Mouse (Mus musculus) stomach, postnatal 0 days (tissue): Measurements from ENCODE around the gene Prpf40a. TPM values are rescaled to one million over a fixed set of nuclear protein-coding genes. Genes with fewer than 3 reads are reported as not detected.

Source experiments
- ATAC-seq: fragments of 200-750 bp; cut with Nextera tagmentation; 2 replicates; pipeline ENCODE4 v1.8.0; 2017; ENCODE audit not compliant: low FRiP score, low TSS enrichment
- DNase-seq: peaks from one replicate; pipeline ENCODE4 v3.0.0-alpha.2; 2016; ENCODE audit warnings: low spot score
- H3K27ac ChIP-seq: fragments of 300-500 bp; sonication (generic); replicated peaks from 2 replicates; pipeline ENCODE4 v1.5.1; 2014; ENCODE audit warnings: mild to moderate bottlenecking, control low read depth
- H3K27me3 ChIP-seq: fragments of 300-500 bp; sonication (generic); 2 replicates; pipeline ENCODE4 v1.6.1; 2014; ENCODE audit warnings: low read length; ENCODE audit not compliant: control insufficient read depth, insufficient read depth
- H3K36me3 ChIP-seq: fragments of 300-500 bp; sonication (generic); 2 replicates; pipeline ENCODE4 v1.6.1; 2014; ENCODE audit warnings: low read length, mixed read lengths; ENCODE audit not compliant: control insufficient read depth, insufficient read depth
- H3K4me1 ChIP-seq: fragments of 300-500 bp; sonication (generic); replicated peaks from 2 replicates; pipeline ENCODE4 v1.6.1; 2014; ENCODE audit warnings: antibody characterized with exemption; ENCODE audit not compliant: control insufficient read depth, insufficient read depth
- H3K4me2 ChIP-seq: fragments of 300-500 bp; sonication (generic); replicated peaks from 2 replicates; pipeline ENCODE4 v1.6.1; 2014; ENCODE audit warnings: low read depth, mild to moderate bottlenecking, control low read depth, moderate library complexity
- H3K4me3 ChIP-seq: fragments of 300-500 bp; sonication (generic); 2 replicates; pipeline ENCODE4 v1.5.1; 2014; ENCODE audit warnings: low read depth, low read length, control low read depth
- H3K9ac ChIP-seq: fragments of 300-500 bp; sonication (generic); 2 replicates; pipeline ENCODE4 v1.6.1; 2014; ENCODE audit warnings: mild to moderate bottlenecking, low read length, control low read depth, mixed read lengths
- H3K9me3 ChIP-seq: fragments of 300-500 bp; sonication (generic); 2 replicates; pipeline ENCODE4 v1.6.1; 2016; ENCODE audit warnings: low read length; ENCODE audit not compliant: control insufficient read depth
- CTCF ChIP-seq: IDR thresholded peaks from 2 replicates; pipeline ENCODE4 v1.5.1; 2016; ENCODE audit warnings: antibody characterized with exemption, low read depth, mild to moderate bottlenecking, moderate library complexity
- EP300 ChIP-seq: optimal IDR thresholded peaks from 2 replicates; pipeline ENCODE3; 2016; ENCODE audit warnings: antibody characterized with exemption
- WGBS: fragments of 180-500 bp; shearing (Covaris S2); extraction: QIAGEN DNeasy Blood & Tissue Kit; methylation state at CpG from one replicate; pipeline ENCODE4 v1.1.7; 2014; 5-methylcytosine and 5-hydroxymethylcytosine counted together
- polyA plus RNA-seq: library from polyadenylated mRNA; unstranded; fragments of >200 nt; fragmentation: Nextera tagmentation; extraction: Ambion mirVana; gene quantifications from 2 replicates; pipeline ENCODE4 v1.2.1, GENCODE M21; 2015

The Prpf40a gene
- polyA plus RNA-seq, 1 experiment from 2014 or later = 72.6 TPM

- no peak for ATAC-seq
- H3K4me3 ChIP-seq = no peak overlapping the region
- H3K36me3 ChIP-seq = peaks cover 3% of the 10 kb centered on the region; the same call in 1 of the 2 replicates
- DNase-seq = no peak
- H3K9me3 ChIP-seq = no peaks in the 10 kb centered on the region
- H3K27ac ChIP-seq = no peak overlapping the region
- WGBS = 80% methylated on average over 4 of the region's 4 CpGs
- no peaks in the 10 kb centered on the region for H3K4me1 ChIP-seq
- no peak overlapping the region for H3K9ac ChIP-seq
- TF ChIP-seq CTCF = no peak
- no peak for TF ChIP-seq EP300
- H3K27me3 ChIP-seq = no peaks in the 10 kb centered on the region
- H3K4me2 ChIP-seq = no peak overlapping the region
These were observed 9.2 kb upstream of the Prpf40a start for GRCm38 (mm10) chr2:53200164-53200885.

DNA sequence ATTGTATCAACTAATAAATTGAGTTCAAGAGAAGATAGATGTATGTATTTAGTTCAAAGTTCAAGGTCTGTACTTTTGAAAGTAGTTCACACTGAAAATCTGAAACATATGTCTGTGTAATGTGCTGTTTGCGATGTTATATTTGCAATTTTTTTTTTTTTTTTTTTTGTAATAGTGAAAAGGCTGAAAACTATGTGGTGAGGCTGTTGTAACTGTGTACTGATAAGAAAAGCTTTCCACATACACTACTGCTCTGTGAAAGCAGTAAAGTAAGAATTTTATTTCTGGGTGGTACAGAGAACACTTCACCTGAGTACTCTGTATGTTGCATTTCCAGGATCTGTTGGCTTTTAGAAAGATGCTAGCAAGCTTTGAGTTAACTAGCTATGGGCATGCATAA is 8.1 kb upstream of the Prpf40a start:
- Histone ChIP-seq H3K4me1 (no peaks in the 10 kb centered on the region), H3K9ac (no peak overlapping the region), H3K9me3 (no peaks in the 10 kb centered on the region), H3K4me3 (no peak overlapping the region), H3K27ac (no peak overlapping the region), H3K4me2 (no peak overlapping the region), H3K27me3 (no peaks in the 10 kb centered on the region), H3K36me3 (peaks cover 3% of the 10 kb centered on the region; the same call in 1 of the 2 replicates)
- DNase-seq (no peak), ATAC-seq (no peak)
- 94% methylated on average over 1 of the region's 1 CpGs for WGBS
- TF ChIP-seq EP300 (no peak), CTCF (no peak)

DNA sequence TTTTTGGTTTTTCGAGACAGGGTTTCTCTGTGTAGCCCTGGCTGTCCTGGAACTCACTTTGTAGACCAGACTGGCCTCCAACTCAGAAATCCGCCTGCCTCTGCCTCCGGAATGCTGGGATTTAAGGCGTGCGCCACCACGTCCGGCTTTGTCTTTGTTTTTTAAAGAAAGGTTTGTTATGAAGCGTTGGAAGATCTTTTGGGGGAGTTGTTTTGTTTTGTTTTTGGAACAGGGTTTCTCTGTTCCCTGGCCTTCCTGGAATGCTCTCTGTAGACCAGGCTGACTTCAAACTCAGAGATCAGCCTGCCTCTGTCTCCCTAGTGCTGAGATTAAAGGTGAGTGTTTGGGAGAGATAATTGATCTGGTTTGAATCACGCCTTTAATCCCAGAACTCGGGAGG is 5.3 kb upstream of the Prpf40a start:
- DNase-seq (no peak), ATAC-seq (no peak)
- Histone ChIP-seq H3K4me3 (no peak overlapping the region), H3K9ac (no peak overlapping the region), H3K36me3 (peaks cover 3% of the 10 kb centered on the region; the same call in 1 of the 2 replicates), H3K4me1 (no peaks in the 10 kb centered on the region), H3K9me3 (no peaks in the 10 kb centered on the region), H3K4me2 (no peak overlapping the region), H3K27ac (no peak overlapping the region), H3K27me3 (no peaks in the 10 kb centered on the region)
- TF ChIP-seq CTCF (no peak), EP300 (no peak)
- WGBS = 93% methylated on average over 10 of the region's 10 CpGs

GRCm38 (mm10) chr2:53192386-53192785 is 1.3 kb upstream of the Prpf40a start:
- peak overlapping the region; percentile 88 for H3K4me3 ChIP-seq
- peaks cover 3% of the 10 kb centered on the region; the same call in 1 of the 2 replicates for H3K36me3 ChIP-seq
- ATAC-seq (no peak), DNase-seq (no peak)
- TF ChIP-seq CTCF (no peak), EP300 (no peak)
- H3K27ac ChIP-seq = peak overlapping the region; percentile 98
- H3K4me2 ChIP-seq = peak overlapping the region; percentile 87
- under 1% methylated on average over 20 of the region's 20 CpGs for WGBS
- H3K4me1 ChIP-seq = no peaks in the 10 kb centered on the region
- H3K27me3 ChIP-seq = no peaks in the 10 kb centered on the region
- peak overlapping the region; percentile 82 for H3K9ac ChIP-seq
- H3K9me3 ChIP-seq = no peaks in the 10 kb centered on the region

DNA sequence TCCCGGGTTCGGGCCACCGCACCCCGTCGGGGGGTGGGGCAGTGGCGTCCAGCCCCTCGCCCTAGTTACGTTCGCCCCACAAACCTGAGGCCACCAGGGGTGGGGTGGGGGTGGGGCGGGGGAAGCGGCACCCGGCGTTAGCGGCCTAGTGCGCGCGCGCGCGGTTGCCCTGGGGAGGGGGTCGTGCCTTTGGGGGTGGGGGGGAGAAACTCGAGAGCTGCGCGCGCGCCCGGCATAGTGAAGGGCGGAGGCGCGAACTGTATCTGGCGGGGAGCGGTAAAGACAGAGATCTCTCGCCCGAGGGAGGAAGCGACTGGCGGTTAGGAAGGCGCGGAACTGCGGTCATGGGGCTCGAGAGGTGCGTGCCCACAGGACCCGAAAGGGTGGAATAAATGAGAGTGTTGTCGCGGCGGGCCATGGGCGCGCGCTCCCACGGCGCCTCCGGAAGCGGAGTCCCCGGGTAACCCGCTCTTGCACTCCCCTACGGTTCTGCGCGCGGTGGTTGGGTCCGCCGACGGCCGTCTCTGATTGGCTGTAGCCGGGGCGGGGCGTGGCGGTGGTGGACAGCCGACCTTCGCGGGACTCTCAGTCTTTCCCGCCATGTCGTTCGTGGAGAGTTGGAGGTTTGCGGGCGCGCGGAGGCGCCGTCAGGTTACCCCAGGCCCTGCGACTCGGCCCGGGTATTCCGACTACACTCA is 588 bp upstream of the Prpf40a start, which contains the start of gene Arl6ip6:
TSS of gene Arl6ip6 (plus strand) at position 204 of the 698 bp plus-strand sequence.
- Histone ChIP-seq H3K9me3 (no peaks in the 10 kb centered on the region), H3K9ac (peak within 1 kb of the TSS; percentile 91), H3K27me3 (no peaks in the 10 kb centered on the region), H3K4me2 (peak within 1 kb of the TSS; percentile 87), H3K4me3 (peak within 1 kb of the TSS; percentile 88), H3K4me1 (no peaks in the 10 kb centered on the region), H3K27ac (peak within 1 kb of the TSS; percentile 98), H3K36me3 (peaks cover 3% of the 10 kb centered on the region; the same call in 1 of the 2 replicates)
- 1% methylated on average over 63 of the region's 82 CpGs for WGBS
- DNase-seq (peak; percentile 98), ATAC-seq (peak; percentile 92)
- peak; percentile 50 for TF ChIP-seq EP300
- TF ChIP-seq CTCF = no peak

- Histone ChIP-seq H3K27ac (no peak overlapping the region), H3K27me3 (no peaks in the 10 kb centered on the region), H3K4me2 (peak overlapping the region; percentile 73), H3K4me3 (peak overlapping the region; percentile 4; the same call in 1 of the 2 replicates), H3K4me1 (no peaks in the 10 kb centered on the region), H3K9me3 (no peaks in the 10 kb centered on the region), H3K9ac (no peak overlapping the region), H3K36me3 (no peaks in the 10 kb centered on the region)
- no peak for DNase-seq
- WGBS = 73% methylated on average over 3 of the region's 3 CpGs
- ATAC-seq = no peak
- TF ChIP-seq CTCF = peak; percentile 45; the same call in 1 of the 2 replicates
- TF ChIP-seq EP300 = no peak
These were observed 1.3 kb downstream of the Prpf40a start for GRCm38 (mm10) chr2:53189811-53190210.
